Mouse (Mus musculus): Measurements from ENCODE around the gene Cnksr1. TPM values are rescaled to one million over a fixed set of nuclear protein-coding genes. Genes with fewer than 3 reads are reported as not detected.

Gene Cnksr1
- total RNA-seq (2023), result not detected

DNA sequence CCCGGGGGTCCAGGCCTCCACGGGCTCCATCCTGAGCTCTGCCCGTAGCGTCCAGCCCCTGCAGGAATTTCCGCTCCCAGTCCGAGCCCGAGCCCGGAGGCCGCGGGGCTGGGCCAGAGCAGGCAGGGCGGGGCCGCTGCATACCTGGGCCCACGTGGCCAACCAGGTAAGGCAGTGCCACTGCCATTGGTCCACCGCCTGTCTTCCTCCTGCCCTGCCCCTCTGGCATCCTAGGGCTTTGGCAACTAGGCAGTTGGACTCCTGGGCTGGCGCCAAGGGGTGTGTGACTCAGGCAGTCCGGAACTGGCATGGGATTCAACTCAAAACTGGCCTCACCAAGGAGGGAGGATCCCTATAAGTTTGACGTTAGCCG, at the start of gene Cnksr1:
Gene Cnksr1, minus strand, starts transcription at position 121 of the 373 bp plus-strand sequence.

DNA sequence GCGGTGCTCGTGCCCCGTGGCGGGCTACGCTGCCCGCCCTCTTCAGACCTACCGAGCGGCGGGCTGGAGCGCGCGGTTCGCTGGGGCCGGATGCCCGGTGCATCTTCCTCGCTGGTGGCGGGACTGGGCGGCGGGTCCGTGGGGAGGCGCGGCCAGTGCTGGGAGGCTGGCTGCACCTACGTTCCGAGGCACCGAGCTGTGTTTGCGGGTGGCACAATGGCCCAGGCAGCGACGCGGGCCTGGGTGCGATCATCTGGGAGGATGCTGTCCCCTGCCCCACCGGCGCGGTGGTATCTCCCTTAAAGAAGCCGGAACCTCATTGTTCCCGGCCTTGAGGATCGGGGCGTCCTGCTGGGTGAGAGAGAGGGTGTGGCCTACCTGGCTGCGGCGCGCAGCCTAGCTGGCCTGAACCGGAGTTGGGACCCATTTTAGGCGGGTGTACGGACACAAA, 49.4 kb upstream of the Cnksr1 start, which contains the start of gene Pdik1l:
Gene Pdik1l, minus strand, starts transcription at position 321 of the 451 bp plus-strand sequence.

DNA sequence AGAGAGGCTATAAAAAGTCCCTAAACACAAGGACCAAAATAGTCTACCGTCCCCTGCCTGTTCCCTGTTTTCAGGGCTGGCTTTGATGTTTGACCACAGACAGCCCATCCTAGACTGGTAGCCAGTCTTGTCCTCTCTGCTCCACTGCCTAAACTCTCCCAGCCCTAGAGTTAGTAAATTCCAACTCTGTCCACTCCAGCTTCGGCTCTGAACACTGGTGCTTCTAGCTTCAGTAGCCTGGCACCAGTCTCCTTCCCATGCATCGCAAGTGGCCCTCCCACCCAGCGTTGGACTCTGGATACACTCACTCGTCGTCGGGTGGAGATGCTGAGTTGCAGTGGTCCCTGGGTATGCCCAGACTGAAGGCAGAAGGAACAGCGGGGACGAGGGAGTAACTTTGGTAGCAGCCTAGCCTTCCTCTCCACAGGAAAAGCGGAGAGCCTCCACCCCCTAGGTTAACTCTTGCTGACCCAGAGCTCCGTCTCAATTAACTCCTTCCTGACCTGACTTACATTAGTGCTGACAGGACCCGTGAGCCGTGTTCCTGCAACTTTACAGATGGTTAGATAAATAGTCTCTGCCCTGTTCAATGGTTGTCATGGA, 15.6 kb upstream of the Cnksr1 start, which contains the start of gene Grrp1:
Gene Grrp1, minus strand, starts transcription at position 385 of the 603 bp plus-strand sequence.

DNA sequence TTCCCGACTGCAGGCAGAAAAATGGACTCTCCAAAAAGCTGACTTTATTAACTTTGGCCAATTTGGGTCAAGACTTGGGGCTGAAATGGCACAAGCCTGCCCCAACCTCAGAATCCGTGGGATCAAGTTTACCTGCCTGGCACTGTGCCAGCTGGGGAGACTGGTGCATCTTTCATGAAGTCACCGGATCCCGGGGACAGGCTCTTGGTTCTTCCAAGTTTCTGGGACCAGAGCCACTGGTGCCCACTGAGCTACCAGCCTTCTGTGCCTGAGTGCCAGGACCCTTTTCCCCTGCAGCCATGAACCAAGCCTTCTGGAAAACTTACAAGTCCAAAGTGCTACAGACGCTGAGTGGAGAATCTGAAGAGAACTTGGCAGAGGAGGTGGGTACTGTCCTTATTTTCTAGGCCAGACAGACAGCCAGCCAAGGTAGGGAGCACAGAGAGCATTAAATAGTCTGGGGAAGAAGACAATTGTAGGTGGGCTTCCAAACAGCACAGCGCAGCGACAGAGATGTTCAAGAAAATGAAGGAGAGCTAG, 8.6 kb upstream of the Cnksr1 start, which contains the start of gene Gm30191:
Gene Gm30191, plus strand, starts transcription at position 217 of the 540 bp plus-strand sequence.

DNA sequence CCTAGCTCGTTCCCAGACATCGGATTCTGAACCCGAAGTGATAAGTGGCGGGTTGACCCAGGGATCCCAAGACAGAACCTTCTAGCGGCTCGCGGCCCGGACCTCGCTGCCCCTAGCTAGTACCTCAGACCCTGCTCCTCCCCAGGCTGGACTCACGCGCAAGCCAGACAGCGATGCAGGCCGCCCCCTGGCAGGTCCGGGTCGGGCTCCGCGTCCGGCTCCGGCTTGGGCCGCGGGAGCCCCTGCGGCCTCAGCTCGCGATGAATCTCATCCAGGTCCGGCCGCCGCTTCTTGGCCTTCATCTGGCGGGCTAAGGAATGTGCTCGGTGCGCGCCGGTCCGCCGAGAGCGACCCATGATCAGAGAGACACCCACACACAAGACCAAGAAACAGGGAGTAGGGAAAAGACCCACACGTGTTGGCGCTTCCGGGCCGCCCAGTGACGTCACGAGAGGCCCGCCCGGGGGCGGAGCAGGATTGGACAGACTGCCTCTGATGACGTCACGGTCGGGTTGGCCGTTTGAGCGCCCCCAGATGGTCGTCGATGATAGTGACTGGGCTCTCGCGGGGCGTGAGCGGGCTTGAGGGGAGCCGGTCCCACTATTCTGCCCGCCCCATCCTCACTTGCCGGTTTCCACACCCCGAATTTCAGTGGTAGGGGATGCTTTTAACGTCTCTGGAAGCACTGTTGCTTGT, 7.1 kb upstream of the Cnksr1 start, which contains the start of gene Zfp593:
Gene Zfp593, minus strand, starts transcription at position 445 of the 696 bp plus-strand sequence.

DNA sequence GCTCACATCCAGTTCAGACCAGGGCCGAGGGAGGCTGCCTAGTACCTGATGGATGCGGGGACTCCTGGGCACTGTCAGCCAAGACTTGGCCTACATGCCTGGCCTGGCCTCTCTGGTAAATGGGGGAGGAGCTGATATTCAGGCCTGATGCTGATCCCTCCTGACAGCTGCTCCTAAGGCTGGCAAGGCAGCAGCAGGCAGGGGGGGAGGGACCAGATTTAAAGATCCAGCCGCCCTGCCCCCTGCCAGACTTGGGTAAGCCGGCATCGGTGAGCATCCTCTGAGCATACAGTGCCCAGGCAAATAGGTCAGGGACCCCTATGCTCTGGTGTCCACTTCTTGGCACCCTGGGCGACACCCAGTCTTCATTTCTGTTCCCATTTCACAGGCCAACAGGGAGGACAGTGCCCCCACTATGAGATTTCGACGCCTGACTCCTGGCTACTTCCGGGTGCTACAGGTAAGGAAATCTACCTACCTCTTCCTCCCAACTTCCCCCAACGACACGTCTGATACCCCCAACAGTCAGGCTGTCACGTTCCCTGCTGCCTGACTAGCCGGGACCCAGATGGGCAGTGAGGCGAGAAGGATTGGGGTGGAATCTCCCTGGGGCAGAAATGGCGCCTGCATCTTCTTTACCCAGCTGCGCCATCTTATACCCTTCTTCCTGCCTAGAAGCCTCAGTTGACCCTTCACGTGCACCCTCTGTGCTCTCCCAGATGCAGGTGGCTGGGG, 5.5 kb upstream of the Cnksr1 start, which contains the start of gene E130218I03Rik:
Gene E130218I03Rik, plus strand, starts transcription at position 147 of the 735 bp plus-strand sequence.

DNA sequence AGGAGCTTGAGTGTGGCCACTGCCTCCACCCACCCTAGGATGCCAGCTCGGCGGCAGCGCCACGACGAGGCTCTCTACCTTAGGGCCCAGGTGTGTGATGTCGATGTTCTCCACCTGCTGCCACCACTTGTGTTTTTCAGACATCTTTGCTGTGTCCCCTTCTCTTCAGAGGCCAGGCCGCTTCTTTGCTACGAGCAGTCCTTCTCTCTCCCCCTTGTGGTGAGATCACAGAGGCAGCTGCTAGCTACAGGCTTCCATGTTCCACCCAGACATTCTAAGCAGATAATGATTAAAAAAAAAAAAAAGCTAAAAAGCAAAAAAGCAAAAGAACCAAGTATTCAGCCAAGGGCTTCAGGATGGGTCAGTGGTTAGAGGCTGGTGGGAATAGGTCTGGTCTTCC, 11.0 kb downstream of the Cnksr1 start, which contains the start of gene Catsper4:
Gene Catsper4, minus strand, starts transcription at position 190 of the 400 bp plus-strand sequence.

DNA sequence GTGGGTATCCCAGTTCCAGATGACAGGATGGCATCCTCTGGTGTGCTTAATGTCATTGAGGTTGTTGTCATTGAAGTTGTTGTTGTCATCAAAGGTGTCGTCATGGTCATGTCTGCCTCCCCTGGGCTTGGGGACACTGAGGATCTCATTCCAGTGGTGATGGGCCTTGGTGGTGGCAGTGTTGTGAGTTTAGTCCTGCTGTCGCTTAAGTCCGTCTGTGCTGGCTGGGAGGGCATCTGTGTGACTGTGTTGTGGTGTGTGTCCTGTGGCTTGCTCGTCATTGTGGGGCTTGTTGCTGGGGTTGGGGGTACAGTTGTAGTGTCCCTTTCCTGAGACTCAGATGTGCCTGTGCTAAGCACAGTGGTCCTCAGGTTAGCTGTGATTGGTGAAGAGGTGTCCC, 35.3 kb downstream of the Cnksr1 start, which contains the start of gene Gm7534:
Gene Gm7534, minus strand, starts transcription at position 101 of the 400 bp plus-strand sequence.

Other genes with a start within 250 kb of the Cnksr1 start
- 10 to 100 TPM; 65.1 to 68.3 TPM for gene Dhdds, start 237.5 kb downstream of the Cnksr1 start, total RNA-seq (2023)
- gene Lin28a, start 219.6 kb downstream of the Cnksr1 start, total RNA-seq (2023), result 10 to 100 TPM; 48.0 to 51.8 TPM
- not detected for gene Zfp683, start 184.6 kb downstream of the Cnksr1 start, total RNA-seq (2023)
- under 1 TPM in 1 of 2 experiments, not detected in 1; 0.59 TPM for gene Crybg2, start 177.6 kb downstream of the Cnksr1 start, total RNA-seq (2023)
- 1,000 to 10,000 TPM; 1,531 to 1,665 TPM for gene Cd52, start 143.3 kb downstream of the Cnksr1 start, total RNA-seq (2023)
- gene Ubxn11, start 135.8 kb downstream of the Cnksr1 start, total RNA-seq (2023), result 1 to 10 TPM; 5.0 to 8.1 TPM
- gene Sh3bgrl3, start 109.6 kb downstream of the Cnksr1 start, total RNA-seq (2023), result 100 to 1,000 TPM; 911 to 950 TPM
- gene Cep85, start 51.3 kb downstream of the Cnksr1 start, total RNA-seq (2023), result 10 to 100 TPM; 17.4 to 17.6 TPM
- gene Gm7534, start 35.4 kb downstream of the Cnksr1 start, total RNA-seq (2023), result not detected
- not detected for gene Catsper4, start 11.0 kb downstream of the Cnksr1 start, total RNA-seq (2023)
- gene E130218I03Rik, start 5.3 kb upstream of the Cnksr1 start, total RNA-seq (2023), result not detected
- gene Zfp593, start 7.2 kb upstream of the Cnksr1 start, total RNA-seq (2023), result 1 to 10 TPM; 5.9 to 6.1 TPM
- gene Gm30191, start 8.5 kb upstream of the Cnksr1 start, total RNA-seq (2023), result not detected
- 1 to 10 TPM in 1 of 2 experiments, not detected in 1; 1.5 TPM for gene Grrp1, start 15.7 kb upstream of the Cnksr1 start, total RNA-seq (2023)
- gene Pdik1l, start 49.5 kb upstream of the Cnksr1 start, total RNA-seq (2023), result 10 to 100 TPM; 15.1 to 17.7 TPM
- not detected for gene Trim63, start 76.7 kb upstream of the Cnksr1 start, total RNA-seq (2023)
- under 1 TPM; 0.20 to 0.22 TPM for gene Slc30a2, start 104.8 kb upstream of the Cnksr1 start, total RNA-seq (2023)
- gene Extl1, start 145.5 kb upstream of the Cnksr1 start, total RNA-seq (2023), result not detected
- gene Pafah2, start 157.9 kb upstream of the Cnksr1 start, total RNA-seq (2023), result 10 to 100 TPM; 16.8 to 18.2 TPM
- gene Stmn1, start 229.9 kb upstream of the Cnksr1 start, total RNA-seq (2023), result 100 to 1,000 TPM; 235 to 236 TPM